Mouse (Mus musculus): ENCODE data around the gene Wdr34.
A peak's percentile ranks its signal among the peaks of the same experiment; 100 is the strongest.
"Not testable (repeated sequence)": the region's sequence is repeated elsewhere in the genome, so short reads cannot be mapped to it uniquely, and the experiment has no call there.

Wdr34 gene

GRCm38 (mm10) chr2:30066046-30066901 lies 17.6 kb upstream of the Wdr34 start:
- peak; percentile 96 to 99 for DNase-seq

DNA sequence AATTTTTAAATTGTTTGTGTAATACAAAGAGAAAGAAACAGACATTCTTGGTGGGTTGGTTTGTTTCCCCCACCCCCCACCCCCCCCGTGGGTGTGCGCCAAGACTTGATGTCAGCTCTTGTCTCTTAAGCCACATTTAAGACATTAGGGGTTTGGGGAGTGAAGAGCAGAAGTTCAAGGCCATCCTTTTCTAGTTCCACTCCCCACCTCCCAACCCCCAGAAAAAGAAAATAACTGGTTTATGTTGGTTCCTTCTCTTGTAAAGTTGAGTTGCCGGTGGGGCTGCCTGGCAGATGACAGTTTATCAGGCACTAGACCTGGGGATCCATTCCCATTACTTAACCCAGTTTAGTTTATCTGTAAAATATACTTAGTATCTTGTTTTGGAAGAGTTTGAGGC lies 15.6 kb upstream of the Wdr34 start:
- no peak for DNase-seq

- no peak for DNase-seq
These were observed 15.1 kb upstream of the Wdr34 start for GRCm38 (mm10) chr2:30063791-30064190.

- DNase-seq: no peak
These were observed 14.6 kb upstream of the Wdr34 start for GRCm38 (mm10) chr2:30063235-30063634.

- peak; percentile 70 to 87 for DNase-seq
These were observed 13.8 kb upstream of the Wdr34 start for GRCm38 (mm10) chr2:30062249-30063093.

DNA sequence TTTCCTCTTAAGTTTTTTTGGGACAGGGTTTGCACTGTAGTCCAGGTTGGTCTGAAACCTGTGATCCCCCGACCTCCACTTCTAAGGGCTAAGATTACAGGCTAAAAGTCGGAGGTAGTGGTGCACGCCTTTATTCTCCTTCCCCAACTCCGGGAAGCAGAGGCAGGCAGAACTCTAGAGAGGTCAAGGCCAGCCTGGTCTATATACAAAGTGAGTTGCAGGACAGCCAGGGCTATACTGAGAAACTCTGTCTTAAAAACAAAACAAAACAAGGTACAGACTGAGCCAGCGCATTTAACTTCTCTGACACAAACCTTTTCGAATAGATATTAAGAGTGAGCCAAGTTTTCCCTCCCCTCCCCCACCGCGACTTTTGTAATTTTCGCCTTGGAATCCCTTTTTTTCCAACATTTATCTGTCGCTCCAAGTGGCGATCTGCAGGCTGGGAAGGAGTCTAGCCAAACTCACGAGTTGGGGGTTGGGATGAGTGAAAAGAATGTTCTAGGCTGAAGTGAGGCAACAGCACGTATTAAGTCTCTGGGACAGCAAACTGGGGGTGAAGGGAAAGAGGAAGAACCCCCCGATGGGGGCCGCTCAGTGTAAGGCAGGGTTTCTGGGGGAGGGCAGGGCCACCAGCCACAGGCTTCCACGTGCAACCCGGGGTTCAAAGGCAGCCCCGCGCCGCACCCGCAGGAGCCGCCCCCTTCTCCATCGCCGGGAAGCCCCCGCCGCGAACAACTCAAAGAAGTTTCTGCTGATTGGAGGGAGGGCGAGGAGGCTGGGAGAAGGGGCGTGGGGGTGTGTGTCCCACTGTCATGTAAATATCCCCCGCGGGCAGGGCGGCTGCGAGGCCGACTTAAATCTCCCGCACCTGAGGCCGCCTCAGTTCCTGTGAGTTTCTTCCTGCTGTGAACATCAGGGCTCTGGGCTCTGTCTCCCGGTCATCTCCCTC lies 12.8 kb upstream of the Wdr34 start:
- DNase-seq: peak; percentile 39 to 67

DNA sequence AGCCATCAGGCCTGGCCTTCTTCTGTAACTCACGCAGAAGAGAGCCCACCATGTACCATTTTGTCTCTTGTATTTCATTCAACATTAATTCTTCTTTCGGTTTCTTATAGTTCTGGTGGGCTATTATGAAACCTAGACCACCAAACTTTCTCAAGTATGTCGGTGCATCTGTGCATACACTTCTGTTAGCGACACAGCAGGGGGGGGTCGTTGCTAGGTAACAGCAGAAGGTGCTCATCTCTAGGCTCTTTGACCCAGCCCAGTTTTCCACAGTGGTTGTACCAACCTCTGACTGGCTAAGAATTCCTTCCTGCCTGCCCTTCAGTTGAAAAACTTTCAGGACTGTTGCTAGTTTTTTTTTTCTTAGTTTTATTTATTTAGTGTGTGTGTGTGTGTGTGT lies 9.7 kb upstream of the Wdr34 start:
- no peak for DNase-seq

DNA sequence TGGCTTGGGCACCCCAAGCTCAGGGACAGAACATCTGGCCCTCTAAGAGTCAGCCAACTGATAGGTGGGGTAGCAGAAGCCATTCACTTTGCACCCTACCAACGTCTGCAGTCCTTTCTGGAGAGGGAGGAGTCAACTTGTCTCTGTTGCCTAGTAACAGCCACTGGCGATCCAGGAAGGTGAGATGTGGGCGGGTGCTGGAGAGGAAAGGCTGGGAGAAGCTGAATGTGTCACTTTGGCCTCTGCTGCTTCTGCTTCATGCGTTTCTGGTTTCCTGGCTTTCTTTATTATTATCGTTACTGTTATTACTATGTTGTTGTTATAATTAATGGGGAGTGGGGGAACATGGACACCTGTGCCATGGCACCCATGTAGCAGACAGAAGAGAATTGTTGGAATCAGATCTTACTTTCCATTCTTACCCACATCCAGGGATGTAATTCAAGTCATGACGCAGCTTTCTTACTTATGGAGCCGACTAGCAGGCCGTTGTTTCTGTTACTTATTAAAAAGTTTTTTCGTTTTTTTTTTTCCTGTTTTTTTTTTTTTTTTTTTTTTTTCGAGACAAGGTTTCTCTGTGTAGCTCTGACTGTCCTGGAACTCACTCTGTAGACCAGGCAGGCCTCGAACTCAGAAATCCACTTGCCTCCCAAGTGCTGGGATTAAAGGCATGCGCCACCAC lies 8.7 kb upstream of the Wdr34 start, which contains the start of gene Set:
Set (plus strand) TSS at position 156 of the 682 bp plus-strand sequence.
- peak in 1 of 2 experiments; percentile 59 for DNase-seq

DNA sequence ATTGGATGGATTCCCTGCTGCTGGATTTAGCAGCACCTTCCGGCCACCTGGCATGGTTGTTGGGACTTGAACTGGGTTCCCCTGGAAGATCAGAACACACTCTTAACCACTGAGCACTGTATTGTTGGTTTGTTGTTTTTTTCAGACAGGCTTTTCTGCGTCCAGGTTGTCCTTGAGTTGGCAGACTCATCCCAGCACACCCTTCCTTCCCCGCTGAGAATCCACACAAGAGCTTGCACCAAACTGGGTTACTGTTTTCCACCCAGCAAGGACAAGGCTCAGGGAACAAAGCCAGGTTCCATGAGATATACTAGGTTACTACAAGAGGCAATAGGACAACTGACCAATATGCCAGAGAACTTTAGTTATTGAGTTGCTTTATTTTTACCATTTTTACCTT lies 8.1 kb upstream of the Wdr34 start:
- DNase-seq: no peak

DNA sequence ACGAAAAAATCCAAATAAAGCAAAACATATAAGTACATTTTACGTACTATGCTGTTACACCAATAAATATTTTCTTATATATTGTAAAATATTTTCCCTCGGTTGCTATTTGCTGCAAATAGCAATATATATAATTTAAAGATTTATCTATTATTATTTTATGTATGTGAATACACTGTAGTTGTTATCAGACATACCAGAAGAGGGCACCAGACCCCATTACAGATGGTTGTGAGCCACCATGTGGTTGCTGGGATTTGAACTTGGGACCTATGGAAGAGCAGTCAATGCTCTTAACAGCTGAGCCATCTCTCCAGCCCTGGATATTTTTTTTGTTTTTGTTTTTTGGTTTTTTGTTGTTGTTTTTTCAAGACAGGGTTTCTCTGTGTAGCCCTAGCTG lies 6.6 kb upstream of the Wdr34 start:
- not testable (repeated sequence) for DNase-seq

GRCm38 (mm10) chr2:30051992-30052761 lies 3.5 kb upstream of the Wdr34 start:
- no peak for DNase-seq

DNA sequence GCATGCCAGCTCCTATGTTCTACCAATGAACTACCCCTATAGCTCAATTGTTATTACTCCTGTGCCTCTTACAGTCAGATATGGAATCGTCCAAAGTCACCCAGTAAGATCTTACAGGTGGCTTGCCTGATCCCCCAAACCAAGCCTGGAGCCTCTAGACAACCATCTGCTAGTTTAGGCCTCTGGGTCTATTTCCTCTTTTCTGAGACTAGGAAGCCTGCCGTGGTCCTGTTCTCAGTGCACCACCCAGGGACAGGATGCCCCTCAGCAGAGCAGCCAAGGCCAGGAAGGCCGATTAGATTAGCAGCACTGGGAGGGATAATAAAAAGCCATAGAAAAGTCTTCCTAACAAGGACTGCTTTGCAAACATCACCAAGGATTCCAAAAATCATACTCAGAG lies 1.1 kb upstream of the Wdr34 start:
- no peak for DNase-seq

DNA sequence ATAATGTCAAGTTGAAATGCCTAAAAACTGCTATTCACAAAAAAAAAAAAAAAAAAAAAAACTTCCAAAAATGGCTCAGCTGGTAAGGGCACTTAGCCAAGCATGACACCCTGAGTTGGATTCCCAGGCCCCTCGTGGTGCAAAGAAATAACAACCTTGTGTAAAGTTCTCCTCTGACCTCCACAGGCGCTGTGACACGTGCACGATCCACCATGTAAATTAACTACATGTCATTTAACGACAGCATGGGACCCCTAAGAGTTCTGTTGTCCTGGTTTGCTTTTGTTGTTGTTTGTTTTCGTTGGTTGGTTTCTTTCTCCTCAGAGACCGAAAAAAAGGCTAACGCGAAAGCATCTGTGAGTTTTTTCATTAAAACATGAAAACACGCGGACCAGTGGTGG lies 580 bp downstream of the Wdr34 start:
- no peak for DNase-seq

- DNase-seq: peak in 1 of 2 experiments; percentile 62
These were observed 1.6 kb downstream of the Wdr34 start for GRCm38 (mm10) chr2:30047127-30047526.

- DNase-seq: no peak
These were observed 4.1 kb downstream of the Wdr34 start for GRCm38 (mm10) chr2:30044550-30044949.

GRCm38 (mm10) chr2:30042445-30042844 lies 6.2 kb downstream of the Wdr34 start:
- DNase-seq: peak; percentile 86 to 94

DNA sequence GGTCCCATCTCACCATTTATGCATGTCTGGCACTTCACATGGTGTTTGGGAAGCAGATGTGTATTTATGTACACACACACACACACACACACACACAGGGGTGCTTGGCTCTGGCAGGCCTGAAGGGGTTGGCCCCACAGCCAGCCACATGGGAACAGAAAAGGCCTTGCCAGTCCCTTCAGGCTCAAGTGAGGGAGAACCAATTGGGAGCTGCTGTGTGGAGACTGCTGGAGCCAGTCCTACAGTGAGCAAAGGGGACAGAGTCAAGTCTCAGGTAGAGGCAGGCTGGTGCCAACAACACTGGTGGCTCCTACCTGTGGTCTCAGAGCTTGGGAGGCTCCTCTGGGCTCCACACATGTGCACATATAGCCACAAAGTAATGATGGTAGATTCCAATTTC lies 9.0 kb downstream of the Wdr34 start:
- no peak for DNase-seq

- no peak for DNase-seq
These were observed 10.3 kb downstream of the Wdr34 start for GRCm38 (mm10) chr2:30038370-30038769.

DNA sequence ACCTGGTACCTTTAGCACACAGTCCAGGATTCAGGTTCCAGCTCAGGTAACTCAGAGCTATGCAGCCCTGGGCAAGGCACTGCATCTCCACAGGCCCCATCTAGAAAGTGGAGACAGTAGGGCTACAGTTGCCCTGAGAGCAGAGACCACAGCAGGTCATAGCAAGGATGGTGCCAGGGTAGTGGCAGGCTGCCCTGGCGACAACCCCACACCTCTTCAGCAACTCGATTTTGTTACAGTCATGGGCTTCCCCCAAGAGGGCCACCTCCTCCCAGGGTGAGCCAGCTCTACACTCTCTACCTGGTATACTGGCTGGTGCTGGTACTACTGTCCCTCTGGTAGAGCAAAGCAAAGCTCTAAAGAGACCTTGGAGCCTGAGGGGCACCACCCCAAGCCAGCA lies 10.9 kb downstream of the Wdr34 start:
- no peak for DNase-seq

DNA sequence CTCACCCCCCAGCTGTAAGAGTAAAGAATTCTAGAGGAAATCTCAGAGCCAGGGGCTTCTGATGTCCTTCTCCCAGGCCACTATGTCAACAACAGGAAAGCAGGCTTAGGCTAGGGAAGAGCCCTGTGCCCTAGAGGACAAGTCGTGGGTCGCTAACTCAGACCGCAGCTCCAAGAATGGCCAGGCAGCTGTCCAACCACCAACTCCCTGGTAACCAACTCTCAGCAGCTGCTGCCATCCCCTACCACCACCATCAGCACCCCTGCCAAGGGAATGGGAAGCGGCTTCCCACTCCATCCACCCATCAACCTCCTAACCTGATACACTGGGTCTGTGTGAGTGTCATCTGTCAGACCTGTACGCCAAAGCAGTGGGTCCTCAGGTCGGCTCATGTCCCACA lies 15.7 kb downstream of the Wdr34 start:
- DNase-seq: no peak

GRCm38 (mm10) chr2:30032244-30032846 lies 16.3 kb downstream of the Wdr34 start:
- DNase-seq: no peak
